Comparison of ENCODE assay signal across 15 mouse cellular contexts in the genomic region with DNA sequence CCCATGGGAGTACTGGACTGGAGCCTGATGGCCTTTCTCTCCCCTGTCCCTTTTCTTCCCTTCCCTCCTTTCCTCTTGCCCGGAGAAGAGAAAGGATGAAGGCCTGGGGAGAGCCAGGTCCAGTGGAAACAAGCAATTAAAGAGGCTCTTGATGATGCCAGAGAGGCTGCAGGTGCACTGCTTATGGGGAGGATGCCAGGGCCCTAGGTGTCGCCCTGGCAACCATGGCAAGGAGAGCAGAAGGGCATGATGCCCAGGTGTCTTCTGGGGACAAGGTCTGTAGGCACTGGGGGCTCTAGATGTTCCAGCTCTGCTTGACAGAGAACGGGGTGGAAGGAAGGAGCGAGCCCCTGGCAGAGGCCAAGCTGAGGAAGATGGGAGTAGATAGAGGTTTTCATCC. TPM values are rescaled to one million over a fixed set of nuclear protein-coding genes. Genes with fewer than 3 reads are reported as not detected.
"Had no signal": no experiment of that assay in that cellular context is flagged by ENCODE, and none has a peak within 500 bp of the region (broad histone marks: within the 10 kb centered on the region; RNA-seq: fewer than 3 reads in every experiment).

No protein-coding gene starts in this region.

- H3K27ac ChIP-seq: kidney, embryonic 15.5 days; left cerebral cortex, adult 2 months; limb, embryonic 13.5 days; liver, embryonic 14.5 days; midbrain, embryonic 15.5 days; neural tube, embryonic 13.5 days had no signal

- H3K4me3 ChIP-seq: kidney, embryonic 15.5 days; left cerebral cortex, adult 2 months; limb, embryonic 13.5 days; midbrain, embryonic 15.5 days; neural tube, embryonic 13.5 days had no signal

- DNase-seq: kidney, adult 18-20 months; kidney, postnatal 36 days; lung, adult 18-20 months; lung, postnatal 36 days; right cerebral cortex, postnatal 14 days; thymus, postnatal 36 days had no signal

RNA-seq across cellular contexts. Expression of a gene that starts 23.2 kb away (rescaled TPM):
- total RNA-seq: megakaryocyte progenitor cell, adult 5-6 weeks; monocyte, adult 5-6 weeks had no signal

RNA-seq across cellular contexts. Expression of a gene that starts 50.2 kb away (rescaled TPM):
- total RNA-seq: liver, adult 2 months; monocyte, adult 5-6 weeks had no signal
